Mouse (Mus musculus) left cerebral cortex, adult 9 months (tissue): Measurements from ENCODE around the gene Grid2.

Experiments used
- DNase-seq, 2 experiments: peaks; one replicate each; pipeline ENCODE4 v3.0.0; 2022; ENCODE audit warnings: low spot score in 2 of 2

Gene Grid2

GRCm38 (mm10) chr6:64729231-64730011, 1473.7 kb downstream of the Grid2 start:
- DNase-seq, result no peak

- DNase-seq, result no peak
Measured at GRCm38 (mm10) chr6:64730030-64730429, 1474.4 kb downstream of the Grid2 start.

- no peak for DNase-seq
Measured at GRCm38 (mm10) chr6:64730506-64731020, 1474.9 kb downstream of the Grid2 start.

DNA sequence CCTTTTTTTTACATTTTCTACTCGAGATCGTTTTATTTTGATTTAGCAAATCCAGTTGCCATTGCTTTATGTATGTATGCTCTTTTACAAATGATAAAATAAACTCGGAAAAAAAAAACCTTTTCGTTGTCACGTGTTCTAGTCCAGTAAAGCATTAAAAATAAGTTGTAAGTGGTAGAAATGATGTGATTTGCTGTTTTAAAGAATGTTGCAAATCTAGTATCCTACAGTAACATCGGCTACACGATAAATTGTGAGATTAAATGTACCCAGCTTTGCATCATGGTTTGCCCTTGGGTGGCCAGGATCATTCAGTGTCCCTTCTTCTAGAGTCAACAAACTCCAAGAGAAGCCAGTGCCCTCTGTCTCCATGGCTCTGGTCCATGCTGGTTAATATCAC, 1475.5 kb downstream of the Grid2 start:
- DNase-seq, result no peak

GRCm38 (mm10) chr6:64731621-64732320, 1476.1 kb downstream of the Grid2 start:
- no peak for DNase-seq

GRCm38 (mm10) chr6:64733311-64733710, 1477.6 kb downstream of the Grid2 start:
- no peak for DNase-seq

- DNase-seq, result no peak
Measured at GRCm38 (mm10) chr6:64734441-64735320, 1479.0 kb downstream of the Grid2 start.

DNA sequence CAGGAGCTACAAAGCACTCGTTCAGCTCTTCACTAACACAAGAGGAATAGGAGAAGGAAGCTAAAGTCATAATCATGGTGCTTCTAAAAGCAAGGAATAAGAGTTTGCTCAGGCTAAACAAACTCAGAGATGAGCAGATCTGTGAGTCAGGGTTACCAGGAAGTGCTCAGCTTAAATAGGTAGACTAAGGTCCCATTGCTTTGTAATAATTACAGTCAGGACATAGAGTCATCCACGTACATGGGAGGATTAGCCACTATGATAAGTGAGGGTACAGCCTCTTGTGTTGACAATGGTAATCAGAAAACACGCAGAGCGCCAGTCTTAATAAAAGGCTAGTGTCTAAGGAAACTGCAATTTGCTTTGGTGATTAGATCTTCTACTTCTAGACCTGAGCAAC, 1480.6 kb downstream of the Grid2 start:
- DNase-seq, result no peak

- no peak for DNase-seq
Measured at GRCm38 (mm10) chr6:64742915-64743489, 1487.3 kb downstream of the Grid2 start.
